Mouse (Mus musculus) right cerebral cortex, postnatal 10 days (tissue): ENCODE results near the gene Cotl1.
A peak's percentile ranks its signal among the peaks of the same experiment; 100 is the strongest.

ENCODE experiments used
- DNase-seq, 2 experiments: peaks; one replicate each; pipeline ENCODE4 v3.0.0; 2021; ENCODE audit warnings: low spot score in 2 of 2

Cotl1 gene

GRCm38 (mm10) chr8:119838100-119838982 lies 2.0 kb downstream of the Cotl1 start:
- no peak for DNase-seq

GRCm38 (mm10) chr8:119837553-119838071 lies 2.7 kb downstream of the Cotl1 start:
- peak; percentile 70 to 82 for DNase-seq

DNA sequence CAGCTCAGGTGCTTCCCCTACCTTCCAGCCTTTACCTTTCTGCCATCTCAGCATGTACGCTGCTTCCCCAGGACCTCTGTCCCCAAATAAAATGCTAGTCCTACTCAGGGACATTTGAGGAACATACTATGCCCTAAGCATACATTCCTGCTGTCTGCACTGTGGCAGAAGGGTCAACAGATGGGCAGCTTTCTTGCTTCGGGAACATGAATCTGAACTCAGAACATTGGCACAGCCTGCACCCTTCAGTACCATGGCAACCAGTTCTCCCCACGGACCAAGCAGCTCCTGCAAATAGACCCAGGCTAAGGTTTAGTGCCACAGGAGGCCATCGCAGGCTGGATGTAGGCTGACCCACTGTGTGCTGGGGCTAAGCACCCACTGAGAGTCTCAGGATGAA lies 3.5 kb downstream of the Cotl1 start:
- DNase-seq, result no peak

- no peak for DNase-seq
These were observed 5.1 kb downstream of the Cotl1 start for GRCm38 (mm10) chr8:119835270-119835669.

GRCm38 (mm10) chr8:119834676-119835075 lies 5.7 kb downstream of the Cotl1 start:
- DNase-seq, result no peak

GRCm38 (mm10) chr8:119832931-119833330 lies 7.4 kb downstream of the Cotl1 start:
- DNase-seq, result no peak

DNA sequence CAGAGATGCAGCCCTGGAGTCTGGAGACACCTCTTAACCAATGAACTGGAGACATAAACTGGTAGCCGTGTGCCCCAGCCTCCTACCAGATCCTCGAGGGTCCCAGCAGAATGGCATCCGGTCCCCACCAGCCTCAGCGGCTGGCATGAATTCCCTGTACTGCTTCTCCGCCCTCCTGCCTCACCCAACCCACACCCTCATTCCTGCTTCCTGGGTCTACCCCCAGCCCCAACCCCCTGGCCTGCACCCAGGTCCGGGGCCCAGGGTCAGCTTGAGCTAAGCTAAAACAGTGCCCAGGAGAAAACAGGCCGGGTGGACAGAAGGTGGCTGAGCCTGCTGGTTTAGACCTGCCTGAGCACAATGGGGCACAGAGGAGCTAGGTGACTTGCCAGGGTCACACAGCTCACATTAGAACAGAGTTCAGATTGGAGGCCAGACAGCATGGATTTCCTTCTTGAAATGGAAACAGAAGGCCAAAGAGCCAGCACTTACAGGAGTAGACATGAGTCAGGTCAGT lies 8.2 kb downstream of the Cotl1 start:
- peak in 1 of 2 experiments; percentile 22 for DNase-seq

DNA sequence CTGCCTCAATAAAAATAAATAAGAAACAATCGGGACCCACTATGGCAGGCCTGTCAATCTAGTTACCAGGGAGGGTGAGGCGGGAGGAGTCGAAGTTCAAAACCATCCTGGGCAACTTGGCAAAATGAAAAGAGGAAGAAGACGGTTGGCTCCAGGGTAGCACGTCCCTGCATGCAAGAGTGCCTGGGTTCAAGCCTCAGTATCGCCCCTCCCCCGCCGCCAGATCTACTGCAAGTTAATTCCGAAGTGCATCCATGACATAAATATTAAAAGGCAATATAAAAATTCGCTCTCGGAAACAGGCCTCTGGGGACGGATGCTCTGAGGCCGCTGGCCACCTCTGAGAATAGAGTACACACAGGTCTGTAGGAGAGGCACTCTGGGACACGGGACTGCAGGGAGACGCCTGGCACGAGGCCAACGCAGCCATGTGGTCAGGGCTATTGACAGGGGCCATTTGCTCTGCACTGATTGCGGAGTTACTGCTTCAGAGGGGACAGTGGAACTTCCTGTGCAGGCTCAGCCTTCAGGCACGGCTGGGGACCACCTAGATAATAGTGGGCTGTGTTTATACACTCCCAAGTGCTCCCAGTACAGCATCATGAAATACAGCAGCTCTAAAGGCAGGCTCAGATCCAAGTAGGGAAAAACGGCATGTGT lies 8.9 kb downstream of the Cotl1 start:
- DNase-seq, result peak; percentile 76 to 78

GRCm38 (mm10) chr8:119830589-119830988 lies 9.8 kb downstream of the Cotl1 start:
- DNase-seq, result peak in 1 of 2 experiments; percentile 39

DNA sequence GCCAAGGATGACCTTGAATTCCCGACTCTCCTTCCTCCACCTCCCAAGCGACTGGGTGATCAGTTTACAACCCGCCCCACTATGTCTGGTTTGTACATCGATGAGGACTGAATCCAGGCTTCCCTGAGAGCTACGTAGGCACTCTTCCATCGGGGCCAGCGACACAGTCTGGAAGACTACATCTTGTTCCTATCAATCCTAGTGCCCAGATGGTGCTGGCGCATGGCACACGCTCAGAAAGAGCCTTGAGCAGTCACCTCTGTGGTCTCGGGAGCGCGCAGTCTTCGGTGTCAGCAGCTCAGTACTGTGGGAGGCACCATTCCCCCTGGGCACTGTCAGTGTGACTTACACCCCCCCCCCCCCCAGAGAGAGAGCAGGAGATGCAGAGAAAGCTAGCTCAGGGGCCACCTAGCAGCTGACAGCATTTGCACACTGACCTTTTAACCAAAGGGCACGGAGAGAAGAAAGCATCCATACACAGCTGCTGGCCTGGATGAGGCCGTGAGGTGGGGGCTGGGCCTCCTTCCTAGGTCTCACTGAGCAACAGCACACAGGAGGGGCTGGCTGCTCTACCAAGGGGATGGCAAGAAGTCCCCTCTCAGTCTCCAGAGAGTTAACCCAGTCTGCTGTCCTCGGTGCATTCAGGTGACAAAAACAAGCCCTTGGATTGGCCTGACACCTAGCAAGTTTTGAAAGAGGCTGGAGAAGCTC lies 10.3 kb downstream of the Cotl1 start:
- peak in 1 of 2 experiments; percentile 25 for DNase-seq

DNA sequence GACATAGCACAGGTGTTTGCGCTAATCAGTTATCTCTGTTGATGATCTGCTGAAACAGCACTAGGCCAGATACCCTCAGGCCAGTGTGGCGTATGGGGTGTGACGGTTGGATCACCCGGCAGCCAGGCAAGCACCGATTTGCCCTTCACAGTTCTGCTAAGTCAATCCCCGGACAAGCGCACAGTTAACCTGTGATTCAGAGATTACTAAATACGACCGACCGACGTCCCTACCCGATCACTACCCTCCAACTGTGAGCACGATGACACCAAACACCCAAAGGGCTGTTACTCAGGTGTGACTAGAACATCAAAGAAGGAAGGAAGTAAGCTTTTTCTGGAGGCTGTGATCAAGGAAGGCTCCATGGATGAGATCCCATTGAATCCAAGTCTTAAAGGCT lies 10.9 kb downstream of the Cotl1 start:
- DNase-seq, result no peak

- no peak for DNase-seq
These were observed 11.3 kb downstream of the Cotl1 start for GRCm38 (mm10) chr8:119829015-119829414.

GRCm38 (mm10) chr8:119827721-119828153 lies 12.6 kb downstream of the Cotl1 start:
- no peak for DNase-seq

- no peak for DNase-seq
These were observed 13.4 kb downstream of the Cotl1 start for GRCm38 (mm10) chr8:119826982-119827381.

DNA sequence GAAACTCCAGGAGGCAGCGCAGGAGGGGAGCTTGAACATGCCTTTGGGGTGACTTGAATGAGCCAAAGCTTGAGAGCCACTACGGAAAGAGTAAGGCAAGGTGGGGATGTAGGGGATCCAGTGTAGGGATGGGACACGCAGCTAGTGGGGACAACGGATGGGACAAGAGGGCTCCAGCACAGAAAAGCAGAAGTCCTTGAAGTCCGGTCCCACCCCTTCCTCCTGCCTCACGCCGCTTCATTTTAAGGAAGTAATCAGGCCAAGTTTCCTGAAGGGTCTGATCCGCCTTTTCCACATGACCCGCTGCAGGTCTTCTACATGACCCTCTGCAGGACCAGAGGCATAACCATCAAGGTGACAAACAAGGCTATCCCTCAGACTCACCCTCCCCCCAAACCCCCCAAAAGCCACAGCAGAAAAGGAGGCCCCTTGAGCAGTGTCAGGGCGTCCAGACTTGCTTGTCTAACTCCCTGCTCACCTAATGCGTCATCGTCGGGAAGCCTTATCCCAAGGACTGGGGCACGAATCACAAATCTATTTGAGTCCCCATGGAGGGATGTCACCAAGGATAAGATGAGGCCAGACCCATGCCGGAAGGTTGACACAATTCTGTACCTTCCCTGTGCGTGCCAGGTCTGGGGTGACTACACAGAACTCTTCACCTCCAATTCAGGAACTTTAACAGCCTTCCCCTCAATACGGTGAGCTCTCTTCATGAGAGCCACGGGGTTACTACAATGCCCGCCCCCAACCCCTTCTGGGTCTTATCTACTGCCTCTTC lies 14.2 kb downstream of the Cotl1 start:
- DNase-seq, result no peak

DNA sequence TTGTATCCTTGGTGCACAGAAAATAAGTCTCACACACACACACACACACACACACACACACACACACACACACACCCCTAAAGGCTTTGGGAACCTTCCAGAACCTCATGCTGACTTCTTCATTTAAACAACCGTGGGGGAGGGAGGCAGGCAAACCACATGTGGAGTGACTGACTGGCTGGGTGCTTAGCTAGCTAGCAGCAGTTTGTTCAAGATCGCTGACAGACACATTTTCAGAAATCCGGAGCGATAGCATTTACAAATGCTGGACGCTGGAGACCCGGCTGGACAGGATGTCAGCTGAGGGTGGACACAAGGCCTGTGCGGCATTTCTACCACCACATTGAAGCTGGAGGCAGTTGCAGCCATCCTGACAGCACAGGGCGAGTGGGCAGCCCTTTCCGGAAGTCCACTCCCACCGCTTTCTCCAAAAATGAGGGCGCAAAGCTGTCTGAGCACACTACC lies 15.5 kb downstream of the Cotl1 start:
- peak; percentile 68 to 82 for DNase-seq

GRCm38 (mm10) chr8:119824100-119824499 lies 16.2 kb downstream of the Cotl1 start:
- DNase-seq, result peak; percentile 79 to 87

- DNase-seq, result no peak
These were observed 17.1 kb downstream of the Cotl1 start for GRCm38 (mm10) chr8:119823278-119823677.

DNA sequence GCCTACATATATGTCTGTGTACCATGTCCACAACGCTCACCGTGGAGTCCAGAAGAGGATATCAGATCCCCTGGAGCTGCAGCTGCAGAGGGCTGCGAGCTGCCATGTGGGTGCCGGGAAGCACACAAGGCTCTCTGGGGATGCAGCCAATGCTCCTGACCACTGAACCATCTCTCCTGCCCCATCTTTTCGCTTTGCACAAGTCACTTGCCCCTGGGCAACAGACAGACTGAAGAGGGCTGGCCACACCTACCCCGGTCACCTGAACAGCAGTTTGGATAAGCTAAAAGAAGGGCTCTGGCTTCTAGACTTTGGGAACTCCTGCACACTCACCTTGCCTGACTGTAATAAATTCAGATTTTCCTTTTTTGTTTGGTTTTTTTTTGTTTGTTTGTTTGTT lies 18.7 kb downstream of the Cotl1 start:
- DNase-seq, result no peak

DNA sequence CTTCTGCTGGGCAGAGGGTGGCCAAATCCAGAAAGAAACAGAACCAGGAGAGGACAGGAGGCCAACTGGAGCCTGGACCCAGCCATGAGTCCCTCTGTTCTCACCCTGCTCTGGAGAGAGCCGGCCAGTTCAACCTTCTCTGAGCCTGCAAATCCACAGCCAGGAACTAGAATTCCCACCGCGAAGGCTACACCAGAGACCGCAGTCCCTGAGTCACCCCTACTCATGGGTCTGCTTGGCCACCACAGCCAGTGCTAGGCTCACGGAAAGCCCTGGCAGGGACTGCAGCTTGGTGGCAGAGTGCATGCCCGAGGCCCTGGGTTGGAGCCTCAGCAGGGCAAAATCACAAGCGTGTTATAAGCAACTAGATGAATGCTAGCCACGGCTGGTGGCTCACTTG lies 20.4 kb downstream of the Cotl1 start:
- DNase-seq, result no peak

- DNase-seq, result no peak
These were observed 21.0 kb downstream of the Cotl1 start for GRCm38 (mm10) chr8:119819316-119819715.
